Mouse (Mus musculus) thymus, postnatal 36 days (tissue): Measurements from ENCODE around the gene Pygm.

Source experiments
- DNase-seq, 2 experiments: peaks; one replicate each; pipeline ENCODE4 v3.0.0; 2022; ENCODE audit warnings: mixed read lengths in 2 of 2

The Pygm gene

DNA sequence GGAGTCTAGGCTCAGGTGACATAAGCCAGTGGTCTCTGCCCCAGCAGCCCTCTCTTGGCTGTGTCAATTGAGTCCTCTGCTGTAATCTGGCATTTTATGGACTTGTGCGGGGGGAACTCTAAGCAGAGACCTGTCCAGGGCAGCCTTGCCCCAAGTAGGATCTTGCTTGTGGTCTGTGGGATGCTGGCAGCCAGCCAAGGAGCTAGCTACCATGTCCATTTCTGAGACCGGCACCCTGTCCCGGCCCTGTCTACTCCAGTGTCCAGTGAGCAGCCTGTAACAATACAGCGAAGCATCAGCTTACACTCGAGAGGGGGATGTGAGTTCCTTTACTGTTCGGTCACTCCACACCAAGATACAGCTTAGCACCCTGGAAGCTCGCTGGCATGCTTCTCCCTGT lies 30.2 kb upstream of the Pygm start:
- no peak for DNase-seq

DNA sequence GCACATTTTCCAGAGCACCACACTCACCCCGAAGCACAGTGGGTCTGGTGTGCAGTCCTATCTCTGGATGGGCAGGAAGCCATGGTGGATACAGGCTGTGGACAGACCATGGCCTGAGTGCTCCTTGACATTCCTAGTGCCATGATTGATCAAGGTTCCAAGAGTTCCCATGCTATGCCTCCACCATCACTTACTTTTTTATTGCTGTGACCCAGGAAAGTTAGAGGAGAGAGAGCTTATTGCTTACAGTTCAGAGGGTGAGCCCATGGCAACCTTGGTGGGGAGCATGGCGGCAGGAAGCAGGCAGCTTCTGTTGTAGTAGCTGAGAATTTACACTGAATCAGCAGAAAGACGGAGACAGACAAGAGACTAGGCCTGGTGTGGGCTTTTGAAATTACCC lies 22.9 kb upstream of the Pygm start:
- no peak for DNase-seq

DNA sequence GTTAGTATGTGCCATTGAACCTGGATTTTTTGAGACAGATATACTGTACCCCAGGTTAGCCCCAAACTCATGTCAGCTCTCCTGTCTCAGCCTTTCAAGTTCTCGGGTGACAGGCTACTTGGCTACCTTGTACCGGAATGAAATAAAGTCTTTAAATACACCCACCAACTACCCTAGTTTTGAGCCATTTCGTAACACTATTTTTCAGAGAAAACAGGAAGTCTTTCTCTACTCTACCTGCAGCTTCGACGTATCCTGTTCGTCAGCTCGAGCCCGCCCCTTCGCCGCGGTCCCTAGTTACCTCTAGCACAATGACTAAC lies 21.1 kb upstream of the Pygm start:
- no peak for DNase-seq

DNA sequence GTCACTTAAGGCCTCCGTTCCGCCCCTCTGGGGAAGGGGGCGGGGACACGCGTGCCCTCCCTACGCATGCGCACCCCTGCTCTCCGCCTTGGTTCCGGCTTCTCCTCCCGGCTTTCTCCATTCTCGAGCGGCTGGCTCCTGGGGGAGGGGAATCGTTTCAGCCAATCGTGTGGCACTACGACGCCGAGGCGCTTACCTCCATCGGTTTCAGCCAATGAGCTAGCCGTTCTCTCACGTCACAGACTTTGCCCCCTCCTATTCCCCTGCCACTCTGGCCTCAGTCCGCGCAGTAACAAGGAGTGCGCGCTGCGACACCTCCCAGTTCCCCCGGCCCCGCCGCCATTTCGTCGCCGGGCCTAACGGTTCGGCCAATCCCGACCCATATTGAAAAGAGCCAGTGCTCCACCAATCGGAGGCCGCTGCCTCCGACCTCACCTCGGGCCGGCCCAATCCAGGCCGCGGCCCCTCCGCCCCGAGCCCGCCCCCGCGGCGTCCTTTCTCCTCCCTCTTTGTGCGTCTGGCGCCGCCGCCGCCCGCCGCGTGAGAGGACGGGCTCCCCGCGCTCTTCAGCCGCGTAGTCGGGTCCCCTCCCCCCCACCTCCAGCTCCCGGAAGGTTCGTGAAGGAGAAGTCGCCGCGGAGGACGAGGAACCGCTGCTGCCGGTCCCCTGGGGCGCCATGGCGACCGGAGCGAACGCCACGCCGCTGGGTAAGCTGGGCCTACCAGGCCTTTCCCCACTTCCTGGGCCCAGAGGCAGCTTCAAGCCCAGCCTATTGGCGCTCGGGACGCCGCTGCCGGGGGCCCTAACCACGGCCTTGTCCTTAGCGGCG lies 20.6 kb upstream of the Pygm start, which contains the start of gene Sf1:
Gene Sf1, plus strand, starts transcription at position 280 of the 830 bp plus-strand sequence.
- peak; percentile 100 for DNase-seq

DNA sequence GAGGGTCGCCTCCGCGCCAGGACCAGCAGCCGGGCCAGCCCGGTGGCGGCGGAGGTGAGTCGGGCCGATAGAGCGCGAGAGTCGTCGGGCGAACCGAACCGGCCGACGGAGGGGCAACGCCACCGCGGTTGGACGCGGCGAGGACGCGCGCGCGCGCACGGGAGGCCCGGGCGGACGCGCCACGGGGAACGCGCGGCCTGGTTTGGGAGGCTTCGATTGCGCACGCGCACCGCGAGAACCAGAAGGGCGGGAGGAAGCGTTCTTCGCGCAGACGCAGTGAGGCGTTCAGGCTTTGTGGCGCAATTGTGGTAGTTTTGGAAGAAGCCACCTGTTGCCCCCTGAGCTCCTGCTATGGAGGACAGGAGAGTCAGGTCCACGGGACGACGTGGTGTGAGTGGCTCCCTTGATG lies 19.9 kb upstream of the Pygm start:
- DNase-seq, result peak; percentile 92 to 93

DNA sequence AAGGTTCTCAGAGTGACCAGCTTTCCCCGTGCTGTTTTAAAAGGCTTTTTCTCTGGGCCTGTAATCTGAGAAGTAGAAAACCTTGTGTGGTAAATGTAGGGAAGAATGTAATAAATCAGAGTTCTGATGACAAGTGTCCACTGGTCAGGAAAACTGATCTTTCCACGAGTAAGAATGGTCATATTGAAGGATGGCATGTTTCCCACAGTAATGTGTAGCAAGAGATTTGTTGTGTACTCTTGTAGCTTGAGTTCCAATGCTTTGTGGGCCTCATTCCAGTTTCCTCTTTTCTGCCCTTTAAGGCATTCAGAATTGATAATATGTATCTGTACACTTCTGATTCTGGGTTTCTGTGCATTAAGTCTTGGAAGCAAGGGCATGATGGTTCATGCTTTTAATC lies 19.4 kb upstream of the Pygm start:
- no peak for DNase-seq

DNA sequence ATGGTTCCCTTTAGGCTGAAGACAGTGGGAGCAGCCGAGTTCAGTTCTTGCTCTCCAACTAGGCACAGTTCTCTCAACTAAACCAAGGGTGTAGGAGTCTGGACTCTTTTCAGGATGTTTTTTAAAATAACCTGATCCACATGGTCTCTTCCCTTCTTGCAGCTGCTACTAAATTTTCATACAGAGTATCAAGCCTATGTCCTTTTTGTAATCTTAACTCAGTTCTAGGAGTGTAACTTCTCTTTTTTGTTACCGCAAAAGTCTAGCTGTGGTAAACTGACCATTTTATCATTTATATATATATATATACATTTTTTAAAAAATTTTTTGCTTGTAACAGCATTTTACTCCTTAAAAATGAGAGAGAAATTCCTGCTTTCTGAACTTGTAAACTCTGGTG lies 14.0 kb upstream of the Pygm start:
- no peak for DNase-seq

DNA sequence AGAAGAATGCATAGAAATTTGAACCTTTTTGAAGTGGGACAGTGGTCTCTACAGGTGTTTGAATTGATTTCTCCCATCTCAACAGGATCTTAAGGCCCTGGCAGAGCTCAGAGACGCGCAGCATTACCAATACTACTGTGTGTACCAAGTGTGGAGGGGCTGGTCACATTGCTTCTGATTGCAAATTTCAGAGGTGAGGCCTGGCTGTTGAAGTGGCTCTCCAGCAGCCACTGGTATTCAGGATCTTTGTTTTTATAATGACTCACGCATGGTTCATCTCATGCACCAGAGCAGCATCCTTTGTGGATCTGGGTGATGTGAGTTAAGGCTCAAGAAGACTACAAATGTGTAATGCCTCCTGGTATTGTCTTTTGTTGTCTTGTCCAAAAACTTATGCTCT lies 11.8 kb upstream of the Pygm start:
- DNase-seq, result no peak

DNA sequence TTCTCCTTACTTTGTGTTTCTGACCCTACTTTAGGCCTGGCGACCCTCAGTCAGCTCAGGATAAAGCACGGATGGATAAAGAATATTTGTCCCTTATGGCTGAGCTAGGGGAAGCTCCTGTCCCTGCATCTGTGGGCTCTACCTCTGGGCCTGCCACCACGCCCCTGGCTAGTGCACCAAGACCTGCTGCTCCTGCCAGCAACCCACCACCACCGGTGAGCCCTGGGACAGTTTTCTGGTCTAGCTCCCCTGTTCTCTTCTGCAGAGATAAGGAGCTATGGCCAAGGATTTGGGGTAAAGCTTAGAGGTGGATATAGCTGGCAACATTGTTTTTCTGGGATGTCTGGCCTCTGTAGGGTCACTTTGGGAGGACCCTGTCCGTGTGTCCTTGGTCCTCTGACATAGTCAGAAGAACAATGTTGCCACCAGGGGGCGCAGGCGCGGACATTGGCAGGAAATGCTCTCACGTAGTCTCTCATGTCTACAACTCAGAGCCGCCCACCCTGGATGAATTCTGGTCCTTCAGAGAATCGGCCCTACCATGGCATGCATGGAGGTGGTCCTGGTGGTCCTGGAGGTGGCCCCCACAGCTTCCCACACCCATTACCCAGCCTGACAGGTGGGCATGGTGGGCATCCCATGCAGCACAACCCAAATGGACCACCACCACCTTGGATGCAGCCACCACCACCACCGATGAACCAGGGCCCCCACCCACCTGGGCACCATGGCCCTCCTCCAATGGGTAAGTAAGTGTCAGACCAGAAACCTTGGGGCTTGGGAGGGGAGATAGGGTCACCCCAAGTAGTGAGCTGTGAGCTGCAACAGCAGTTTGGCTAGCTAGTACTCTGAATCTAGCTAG lies 10.4 kb upstream of the Pygm start:
- peak; percentile 82 to 84 for DNase-seq

DNA sequence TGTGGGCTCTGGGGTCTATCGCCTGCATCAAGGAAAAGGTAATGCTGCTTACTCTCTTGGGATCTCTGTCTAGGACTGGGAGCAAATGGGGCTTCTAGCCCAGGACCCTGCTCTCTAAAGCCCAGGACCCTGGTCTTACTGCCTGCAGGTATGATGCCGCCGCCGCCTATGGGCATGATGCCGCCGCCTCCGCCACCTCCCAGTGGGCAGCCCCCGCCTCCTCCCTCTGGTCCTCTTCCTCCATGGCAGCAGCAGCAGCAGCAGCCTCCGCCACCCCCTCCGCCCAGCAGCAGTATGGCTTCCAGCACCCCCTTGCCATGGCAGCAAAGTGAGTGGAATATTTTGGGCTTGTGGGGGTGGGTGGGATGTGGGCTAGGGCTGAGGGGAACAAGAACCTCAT lies 9.6 kb upstream of the Pygm start:
- no peak for DNase-seq

DNA sequence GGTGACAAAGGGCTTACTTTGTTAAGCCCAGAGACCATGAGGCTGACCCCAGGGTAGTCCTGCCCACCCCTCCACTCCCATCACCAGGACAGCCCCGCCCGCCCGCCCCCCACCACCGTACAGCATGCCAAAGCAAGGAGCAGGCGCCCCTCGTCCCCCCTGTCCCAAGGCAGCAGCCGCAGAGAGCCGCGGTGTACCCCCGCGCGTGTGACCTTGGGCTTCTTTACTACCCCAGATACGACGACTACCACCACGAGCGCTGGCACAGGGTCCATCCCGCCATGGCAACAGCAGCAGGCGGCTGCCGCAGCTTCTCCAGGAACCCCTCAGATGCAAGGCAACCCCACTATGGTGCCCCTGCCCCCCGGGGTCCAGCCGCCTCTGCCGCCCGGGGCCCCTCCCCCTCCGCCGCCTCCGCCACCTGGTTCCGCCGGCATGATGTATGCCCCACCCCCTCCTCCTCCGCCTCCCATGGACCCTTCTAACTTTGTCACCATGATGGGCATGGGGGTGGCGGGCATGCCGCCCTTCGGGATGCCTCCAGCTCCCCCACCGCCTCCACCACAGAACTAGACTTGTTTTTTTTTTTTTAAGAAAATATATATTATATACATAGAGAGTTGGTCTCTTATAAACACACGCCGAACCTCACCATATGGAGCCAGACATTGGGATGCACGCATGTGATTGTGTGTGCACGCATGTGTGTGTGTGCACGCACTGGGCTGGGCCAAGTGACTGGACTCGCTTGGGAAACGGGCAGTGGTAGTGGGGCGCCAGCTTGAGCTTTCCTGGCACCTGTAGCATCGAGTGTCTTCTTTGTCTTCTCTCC lies 8.6 kb upstream of the Pygm start:
- peak in 1 of 2 experiments; percentile 52 for DNase-seq

DNA sequence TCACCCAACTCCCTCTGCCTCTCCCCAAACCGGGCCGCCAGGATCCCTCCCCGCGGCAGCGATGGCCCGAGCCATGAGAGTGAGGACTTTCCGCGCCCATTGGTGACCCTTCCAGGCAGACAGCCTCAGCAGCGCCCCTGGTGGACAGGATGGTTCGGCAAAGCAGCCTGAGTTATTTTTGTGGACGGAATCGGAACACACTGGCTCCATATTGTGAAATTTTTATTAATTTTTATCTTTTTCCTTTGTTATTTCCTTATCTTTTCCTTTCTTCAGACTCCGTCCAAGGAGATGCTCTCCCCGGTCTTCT lies 8.0 kb upstream of the Pygm start:
- peak; percentile 30 to 47 for DNase-seq

DNA sequence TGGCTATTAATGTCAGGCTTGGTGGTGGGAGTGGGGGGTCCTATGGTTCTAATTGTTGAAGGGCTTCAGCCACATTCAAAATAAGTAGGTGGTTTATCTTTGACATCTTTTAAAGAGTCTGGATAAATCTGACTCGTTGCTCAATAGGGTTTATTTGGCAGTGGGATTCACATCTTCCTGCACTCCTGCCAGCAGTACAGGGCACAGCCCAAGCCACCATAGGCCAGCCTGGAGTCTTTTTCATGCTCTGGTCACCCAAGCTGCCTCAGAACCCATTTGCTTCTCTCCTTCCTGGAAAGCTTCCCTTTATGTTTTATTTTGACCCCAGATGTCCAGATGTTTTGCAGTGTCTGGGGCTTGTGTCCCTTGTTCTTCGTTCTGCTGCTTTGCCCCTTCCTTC lies 7.6 kb upstream of the Pygm start:
- no peak for DNase-seq

DNA sequence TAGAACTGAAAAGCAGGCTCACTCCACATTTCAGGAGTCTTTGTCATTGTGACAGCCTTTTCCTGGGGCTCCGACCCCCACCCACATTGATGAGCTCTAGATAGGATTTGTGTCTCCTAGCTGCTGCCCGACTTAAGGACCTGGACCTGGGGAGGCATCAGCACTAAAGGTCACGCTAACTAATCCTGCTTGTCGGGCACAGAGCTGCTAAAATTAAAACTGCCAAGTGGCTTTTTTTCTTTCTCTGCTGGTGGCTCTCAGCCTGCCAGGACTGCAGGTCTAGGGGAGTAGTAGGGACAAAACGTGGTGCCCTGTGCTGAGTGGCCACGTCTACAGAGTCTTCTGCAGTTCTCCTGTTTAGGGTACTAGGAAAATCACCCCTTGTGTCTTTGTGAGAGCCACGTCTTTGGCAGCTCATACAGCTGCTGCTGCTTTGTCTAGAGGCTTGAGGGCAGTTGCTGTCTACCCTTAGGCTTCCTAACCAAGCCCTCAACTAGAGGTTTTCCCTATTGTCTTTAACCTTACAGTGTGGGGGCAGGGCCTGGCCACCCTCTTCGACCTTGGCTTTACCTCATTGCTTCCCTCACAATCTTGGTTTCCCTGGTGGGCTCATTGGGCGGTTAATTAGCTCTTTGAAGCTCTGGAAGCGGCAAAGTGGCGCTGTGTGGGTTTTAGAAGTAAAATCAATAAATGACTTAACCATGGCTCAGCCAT lies 6.7 kb upstream of the Pygm start:
- DNase-seq, result no peak

DNA sequence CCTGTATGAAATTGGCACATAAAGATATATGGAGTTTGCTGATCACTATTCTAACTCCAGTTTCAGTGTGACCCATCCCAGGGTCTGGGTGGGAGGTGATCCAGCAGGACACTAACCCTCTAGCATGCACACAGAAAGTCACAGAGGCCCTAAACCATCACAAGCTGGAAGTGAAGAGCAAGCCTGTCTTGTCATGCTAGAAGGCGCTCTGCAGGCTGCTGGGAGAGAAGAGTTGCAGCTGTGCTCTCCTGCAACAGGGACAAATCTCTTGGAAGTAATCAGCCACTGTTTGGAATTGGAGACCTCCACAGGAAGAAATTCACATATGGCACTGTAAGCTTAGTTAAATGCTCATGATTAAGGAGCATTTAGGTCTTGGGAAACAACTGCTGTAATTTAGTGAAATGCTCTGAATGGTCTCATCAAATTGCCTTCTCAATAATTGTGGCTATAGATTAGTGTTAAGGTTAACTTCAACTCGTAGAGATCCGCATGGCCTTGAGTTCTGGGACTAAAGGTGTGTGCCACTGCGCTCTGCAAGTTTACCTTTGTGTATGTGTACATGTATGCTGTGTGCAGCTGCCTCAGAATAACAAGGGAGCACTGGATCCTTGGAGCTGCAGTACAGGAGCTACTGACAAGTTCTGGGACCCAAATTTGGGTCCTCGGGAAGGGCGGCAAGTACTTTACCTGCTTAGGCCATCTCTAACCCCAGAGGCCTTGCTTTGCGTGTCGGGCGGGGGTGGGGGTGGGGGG lies 3.6 kb upstream of the Pygm start:
- no peak for DNase-seq

DNA sequence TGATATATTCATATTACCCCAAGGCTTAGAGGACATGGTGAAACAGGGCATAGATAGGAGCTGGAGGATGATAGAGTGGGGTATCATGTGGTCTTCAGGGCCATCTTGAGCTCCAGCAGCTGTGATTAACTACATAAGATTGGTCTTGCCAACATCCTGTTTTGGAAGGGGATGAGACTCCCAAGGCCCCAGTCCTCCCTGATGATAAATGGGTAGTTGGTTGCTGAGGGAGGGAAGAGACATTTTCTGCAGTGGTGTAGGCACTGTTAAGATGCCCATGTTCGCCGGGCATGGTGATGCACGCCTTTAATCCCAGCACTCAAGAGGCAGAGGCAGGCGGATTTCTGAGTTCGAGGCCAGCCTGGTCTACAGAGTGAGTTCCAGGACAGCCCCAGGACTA lies 3.0 kb upstream of the Pygm start:
- DNase-seq, result no peak

DNA sequence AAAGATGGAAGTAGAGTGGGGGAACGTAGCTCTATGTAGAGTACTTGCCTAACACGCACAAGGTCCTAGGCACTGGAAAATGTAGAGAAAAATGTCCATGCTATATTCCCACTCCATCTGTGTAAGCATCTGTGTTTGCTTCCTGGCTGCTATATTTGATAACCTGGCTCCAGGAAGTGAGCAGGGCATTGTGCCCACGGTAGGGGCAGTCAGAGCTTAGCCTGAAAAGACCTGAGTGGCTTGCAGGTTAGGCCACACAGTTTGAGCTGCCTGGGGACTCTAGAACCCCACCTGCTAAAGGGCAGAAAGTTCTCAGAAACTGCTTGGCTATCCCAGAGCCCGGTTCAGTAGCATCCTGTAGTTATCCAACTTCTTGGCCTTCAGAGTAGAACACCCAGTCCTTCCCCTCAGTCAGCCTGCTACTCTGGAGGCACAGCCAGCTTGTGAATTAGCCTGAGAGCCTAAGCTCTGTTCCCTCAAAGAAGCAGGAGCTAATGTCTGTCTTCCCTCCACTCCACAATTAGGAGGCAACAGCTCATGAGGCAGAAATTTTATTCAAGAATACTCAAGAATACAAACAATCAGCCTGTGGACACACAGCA lies 1.8 kb upstream of the Pygm start:
- DNase-seq, result no peak

DNA sequence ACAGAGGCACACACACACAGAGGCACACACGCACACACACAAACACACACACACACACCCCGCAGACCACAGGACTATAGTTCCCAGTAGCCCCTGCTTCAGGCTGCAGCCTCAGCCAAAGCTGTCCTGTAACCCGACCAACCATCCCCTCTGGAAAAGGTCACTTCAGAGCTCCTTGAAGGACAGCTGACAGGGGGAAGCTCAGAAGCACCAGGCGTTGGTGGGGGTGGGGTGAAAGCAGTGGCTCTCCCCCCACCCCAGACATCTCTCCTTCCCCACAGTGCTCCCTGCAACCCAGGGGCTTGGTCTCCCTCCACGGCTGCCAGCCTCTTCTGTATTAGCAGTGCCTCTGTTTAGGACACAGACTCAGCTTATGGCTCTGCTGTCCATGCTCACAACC lies 729 bp upstream of the Pygm start:
- no peak for DNase-seq

DNA sequence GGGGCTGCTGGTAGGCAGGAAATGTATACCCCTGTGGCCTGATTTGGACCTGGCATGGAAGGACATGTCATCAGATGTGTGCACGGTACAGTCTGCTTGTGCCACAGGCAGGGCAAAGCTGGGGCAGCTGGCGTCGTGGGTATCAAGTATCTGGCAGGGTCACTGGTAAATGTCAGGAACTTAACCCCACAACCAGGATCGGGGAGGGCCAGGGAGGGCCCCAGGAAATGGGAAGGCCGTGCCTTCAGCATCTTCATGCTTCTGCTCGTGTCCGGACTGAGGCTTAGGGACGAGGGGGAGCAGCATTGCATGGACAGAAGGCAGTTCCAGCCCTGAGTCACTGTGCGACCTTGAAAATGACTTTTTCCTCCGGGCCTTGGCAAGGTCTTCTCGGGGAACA lies 755 bp downstream of the Pygm start:
- no peak for DNase-seq

DNA sequence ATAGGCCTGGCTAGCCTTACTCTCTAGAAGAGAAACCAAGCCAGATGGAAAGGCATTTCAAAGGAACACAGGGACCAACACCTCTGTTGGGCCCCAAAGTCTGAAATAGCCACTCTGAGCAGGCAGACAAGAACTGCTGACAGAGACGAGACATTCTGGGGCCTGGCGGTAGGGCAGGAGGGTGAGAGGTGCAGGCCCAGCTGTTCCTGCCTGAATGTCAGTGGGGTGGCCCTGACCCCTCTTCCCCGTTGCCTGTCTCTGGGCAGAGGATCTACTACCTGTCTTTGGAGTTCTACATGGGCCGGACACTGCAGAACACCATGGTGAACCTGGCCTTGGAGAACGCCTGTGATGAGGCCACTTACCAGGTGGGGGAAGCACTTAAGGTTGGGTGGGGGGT lies 1.2 kb downstream of the Pygm start:
- no peak for DNase-seq

DNA sequence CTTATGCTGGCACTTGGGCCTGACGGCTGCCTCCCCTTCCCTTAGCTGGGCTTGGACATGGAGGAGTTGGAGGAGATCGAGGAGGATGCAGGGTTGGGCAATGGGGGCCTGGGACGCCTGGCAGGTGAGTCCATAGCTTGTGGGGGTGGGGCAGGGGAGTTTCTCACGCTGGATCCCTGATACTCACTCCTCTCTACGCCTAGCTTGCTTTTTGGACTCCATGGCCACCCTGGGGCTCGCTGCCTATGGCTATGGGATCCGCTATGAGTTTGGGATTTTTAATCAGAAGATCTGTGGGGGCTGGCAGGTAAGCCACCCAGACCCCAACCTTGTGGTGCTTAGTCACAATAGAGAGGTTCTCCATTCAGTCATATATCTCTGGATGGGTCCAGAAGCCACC lies 1.6 kb downstream of the Pygm start:
- no peak for DNase-seq

DNA sequence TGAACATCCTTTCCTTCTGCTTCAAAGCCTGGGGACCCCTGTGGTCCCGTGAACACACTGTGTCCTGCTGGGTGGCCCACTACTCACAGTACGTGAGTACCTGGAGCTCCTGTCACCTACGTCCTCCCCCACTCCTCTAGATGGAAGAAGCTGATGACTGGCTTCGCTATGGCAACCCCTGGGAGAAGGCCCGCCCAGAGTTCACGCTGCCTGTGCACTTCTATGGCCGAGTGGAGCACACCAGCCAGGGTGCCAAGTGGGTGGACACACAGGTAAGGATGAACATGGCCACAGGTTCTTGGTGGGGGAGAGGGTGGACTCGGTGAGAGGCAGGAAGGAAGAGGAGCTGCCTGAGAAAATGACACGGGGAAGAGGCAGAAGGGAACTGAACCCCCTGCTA lies 2.0 kb downstream of the Pygm start:
- no peak for DNase-seq
